Mouse (Mus musculus) natural killer cell, adult 2 months (primary cell): ENCODE data around the gene Zfp764.
"Not testable (repeated sequence)": the region's sequence is repeated elsewhere in the genome, so short reads cannot be mapped to it uniquely, and the experiment has no call there.

Experiments
- DNase-seq, 2 experiments: peaks; one replicate each; pipeline ENCODE4 v3.0.0; 2022; ENCODE audit warnings: low spot score in 2 of 2

The Zfp764 gene

DNA sequence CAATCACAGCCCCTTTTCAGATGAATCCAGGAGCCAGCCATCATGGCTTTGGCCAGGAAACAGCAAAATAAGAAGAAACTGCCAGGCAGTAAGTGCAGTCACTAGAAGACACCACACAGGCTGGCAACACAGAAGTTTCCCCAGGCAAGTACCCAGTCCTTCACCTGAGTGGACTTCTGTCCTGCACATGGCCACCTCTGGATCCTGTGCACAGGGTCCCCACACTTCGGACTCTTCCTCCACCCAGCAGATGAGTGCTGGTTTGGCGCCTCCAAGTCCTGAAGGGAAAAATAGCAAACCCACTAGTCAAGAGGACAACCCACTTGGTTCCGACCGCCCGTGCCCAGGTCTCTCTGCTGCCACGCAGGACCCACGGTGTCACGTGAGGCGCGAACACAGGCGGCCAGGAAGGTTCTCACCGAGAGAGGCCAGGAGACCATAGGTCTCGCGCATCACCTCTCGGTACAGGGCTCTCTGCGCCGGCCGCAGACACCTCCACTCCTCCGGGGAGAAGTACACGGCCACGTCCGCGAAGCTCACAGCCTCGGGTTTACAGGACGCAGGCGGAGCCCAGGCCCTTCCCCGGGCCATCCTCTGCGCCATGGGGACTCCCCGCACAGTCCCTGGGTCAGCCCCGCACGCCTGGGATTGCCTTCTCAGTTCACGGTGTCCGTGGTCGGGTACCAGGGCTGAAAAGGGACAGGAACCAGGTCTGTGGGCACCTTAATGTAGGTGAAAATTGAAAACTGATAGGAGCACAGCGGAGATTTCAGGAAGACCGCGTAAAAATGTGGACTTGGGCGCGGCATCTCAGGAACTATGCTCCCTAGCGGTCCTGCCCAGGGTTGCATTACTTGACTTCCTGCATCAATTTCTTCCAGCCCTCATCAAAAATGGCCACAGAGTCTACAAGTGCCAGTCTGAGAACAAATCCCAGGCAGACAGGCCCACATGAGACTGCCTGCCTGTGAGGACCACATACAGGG is at the start of gene Zfp764:
Gene Zfp764, minus strand, starts transcription at position 821 of the 986 bp plus-strand sequence.
- DNase-seq, result peak; percentile 86 to 89

GRCm38 (mm10) chr7:127454905-127455304 is 48.3 kb upstream of the Zfp764 start:
- no peak for DNase-seq

- no peak for DNase-seq
Observed at GRCm38 (mm10) chr7:127453056-127453455, 46.4 kb upstream of the Zfp764 start.

- no peak for DNase-seq
Observed at GRCm38 (mm10) chr7:127449966-127450365, 43.3 kb upstream of the Zfp764 start.

GRCm38 (mm10) chr7:127448521-127449300 is 42.1 kb upstream of the Zfp764 start, which contains the start of gene Zfp689:
TSS of gene Zfp689 (minus strand) at chr7:127449158.
- DNase-seq, result peak; percentile 96 to 97

- no peak for DNase-seq
Observed at GRCm38 (mm10) chr7:127443976-127444375, 37.4 kb upstream of the Zfp764 start.

DNA sequence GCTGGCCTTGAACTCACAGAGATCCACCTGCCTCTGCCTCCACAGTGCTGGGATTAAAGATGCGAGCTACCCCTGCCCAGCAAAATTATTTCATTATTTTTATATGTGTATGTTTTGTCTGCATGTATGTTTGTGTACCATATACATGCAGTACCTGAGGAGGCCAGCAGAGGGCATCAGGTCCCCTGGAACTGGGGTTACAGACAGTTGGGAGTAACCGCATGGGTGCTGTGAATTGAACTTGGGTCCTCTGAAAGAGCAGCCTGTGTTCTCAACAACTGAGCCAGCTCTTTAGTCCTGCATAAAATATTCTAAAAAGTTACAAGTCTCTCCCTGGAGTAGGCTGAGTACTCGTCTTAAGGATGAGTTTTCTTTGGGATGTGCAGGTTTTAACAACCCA is 31.1 kb upstream of the Zfp764 start:
- peak; percentile 32 to 39 for DNase-seq

- DNase-seq, result no peak
Observed at GRCm38 (mm10) chr7:127435206-127435605, 28.6 kb upstream of the Zfp764 start.

GRCm38 (mm10) chr7:127426354-127426753 is 19.7 kb upstream of the Zfp764 start:
- no peak for DNase-seq

GRCm38 (mm10) chr7:127425911-127426310 is 19.3 kb upstream of the Zfp764 start:
- DNase-seq, result no peak

DNA sequence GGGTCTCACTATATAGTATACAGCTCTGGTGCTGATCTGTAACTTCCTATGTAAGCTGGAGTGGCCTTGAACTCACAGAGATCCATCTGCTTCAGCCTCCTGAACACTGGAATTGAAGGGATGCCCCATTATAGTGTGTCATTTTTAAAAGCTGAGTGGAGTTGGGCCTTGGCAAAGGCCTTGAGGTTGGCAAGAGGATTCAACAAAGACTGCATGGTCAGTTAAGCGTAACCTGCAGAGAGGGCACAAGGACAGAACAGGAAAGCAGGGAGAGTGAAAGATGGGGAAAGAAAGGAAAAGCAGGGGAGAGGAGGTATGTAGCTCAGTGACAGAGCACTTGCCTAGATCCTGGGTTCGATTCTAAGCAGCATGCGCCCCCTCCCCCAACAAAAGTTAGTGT is 18.7 kb upstream of the Zfp764 start:
- no peak for DNase-seq

GRCm38 (mm10) chr7:127422247-127422646 is 15.6 kb upstream of the Zfp764 start:
- peak; percentile 12 to 22 for DNase-seq

- DNase-seq, result peak; percentile 94 to 95
Observed at GRCm38 (mm10) chr7:127421388-127422191, 15.0 kb upstream of the Zfp764 start, which contains the start of gene Zfp688. TSS of gene Zfp688 (minus strand) at chr7:127422068.

GRCm38 (mm10) chr7:127411418-127411817 is 4.8 kb upstream of the Zfp764 start:
- DNase-seq, result no peak

- DNase-seq, result not testable (repeated sequence)
Observed at GRCm38 (mm10) chr7:127404101-127404500, 2.5 kb downstream of the Zfp764 start.

DNA sequence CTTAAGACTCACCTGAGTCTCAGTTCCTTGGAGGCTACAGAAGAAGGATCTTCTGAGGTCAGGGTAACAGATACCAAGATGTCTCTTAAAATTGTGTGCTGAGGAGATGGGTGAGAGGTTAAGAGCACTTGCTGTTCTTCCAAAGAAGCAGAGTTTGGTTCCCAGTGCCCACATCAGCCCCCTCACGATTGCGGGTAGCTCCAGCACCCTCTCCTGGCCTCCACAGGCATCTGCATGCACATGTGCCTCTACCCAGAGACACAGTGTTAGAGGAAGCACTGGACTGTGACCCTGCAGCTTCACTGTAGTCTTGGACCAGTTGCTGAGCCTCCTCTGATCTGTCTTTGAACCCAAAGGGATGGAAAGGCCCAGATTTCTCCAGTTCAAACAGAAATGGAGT is 3.6 kb downstream of the Zfp764 start:
- no peak for DNase-seq

GRCm38 (mm10) chr7:127400355-127400754 is 6.3 kb downstream of the Zfp764 start:
- DNase-seq, result no peak

- no peak for DNase-seq
Observed at GRCm38 (mm10) chr7:127393944-127394333, 12.7 kb downstream of the Zfp764 start.

GRCm38 (mm10) chr7:127393157-127393943 is 13.3 kb downstream of the Zfp764 start, which contains the start of gene E430018J23Rik:
TSS of gene E430018J23Rik (minus strand) at chr7:127393629.
- DNase-seq, result peak; percentile 97 to 99

- no peak for DNase-seq
Observed at GRCm38 (mm10) chr7:127392251-127392824, 14.3 kb downstream of the Zfp764 start.
